Mouse (Mus musculus): ENCODE measurements at regions not wholly inside any gene's neighbourhood (a gene's known extent, or its start where the extent isn't known, plus 50 kb on each side); places are given as distances from the start of the nearest gene placed in this dataset.
A peak's percentile ranks its signal among the peaks of the same experiment; 100 is the strongest.

DNA sequence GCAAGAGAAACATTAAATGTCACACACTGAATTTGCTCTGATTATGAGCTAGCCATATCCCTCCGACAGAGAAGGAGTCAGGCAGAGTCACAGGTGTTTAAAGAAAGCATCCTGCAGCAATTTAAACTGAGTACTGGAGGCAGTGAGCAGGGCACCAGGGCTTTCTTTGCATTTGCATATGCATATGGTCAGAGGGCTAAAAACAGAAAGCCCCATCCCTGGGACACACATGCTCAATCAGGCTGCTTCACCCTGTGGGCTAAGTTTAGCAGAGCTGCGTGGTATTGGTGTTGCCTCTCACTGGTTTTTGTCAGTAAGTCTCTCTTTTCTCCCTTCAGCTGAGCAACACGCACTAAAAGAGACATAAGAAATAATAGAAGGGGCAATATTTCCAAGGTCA lies 289.9 kb upstream of the Rps6ka3 start:
- no peak for ATAC-seq (ENCODE audit: low FRiP score)
- H3K4me1 ChIP-seq = peaks cover 2% of the 10 kb centered on the region; the same call in 1 of the 2 replicates
- no peak overlapping the region for H3K4me2 ChIP-seq
- no peaks in the 10 kb centered on the region for H3K36me3 ChIP-seq (replicated peaks)
- WGBS = 40% methylated on average over 3 of the region's 3 CpGs
- no peak overlapping the region for H3K4me3 ChIP-seq (replicated peaks)
- H3K9me3 ChIP-seq = no peaks in the 10 kb centered on the region
- H3K9ac ChIP-seq = no peak overlapping the region
- no peak overlapping the region for H3K27ac ChIP-seq
- H3K27me3 ChIP-seq = peaks cover 14% of the 10 kb centered on the region; the same call in 1 of the 2 replicates

DNA sequence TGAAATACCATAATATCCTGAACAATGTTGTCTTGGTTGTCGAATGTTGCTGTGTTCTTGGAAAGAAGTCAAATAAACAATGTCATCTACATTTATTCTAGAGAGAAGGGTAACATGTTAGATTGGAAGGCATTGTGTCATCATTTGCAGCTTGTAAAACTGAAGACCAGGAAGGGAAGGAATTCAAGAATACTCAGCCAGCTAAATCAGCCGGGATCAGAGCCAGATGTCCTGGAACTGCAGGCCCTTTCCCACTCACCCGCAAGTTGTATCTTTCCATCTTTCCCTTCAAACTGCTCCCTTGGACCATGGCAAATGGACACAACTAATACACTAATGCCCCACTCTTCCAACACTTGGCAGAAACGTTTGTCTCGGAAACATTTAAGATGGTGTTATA lies 288.7 kb upstream of the Rps6ka3 start:
- Histone ChIP-seq H3K36me3 (replicated peaks) (no peaks in the 10 kb centered on the region), H3K4me2 (no peak overlapping the region), H3K27me3 (peaks cover 11% of the 10 kb centered on the region; the same call in 1 of the 2 replicates), H3K4me3 (replicated peaks) (no peak overlapping the region), H3K9me3 (no peaks in the 10 kb centered on the region), H3K4me1 (peaks cover 2% of the 10 kb centered on the region; the same call in 1 of the 2 replicates), H3K27ac (no peak overlapping the region), H3K9ac (no peak overlapping the region)
- WGBS = 51% methylated on average over 5 of the region's 5 CpGs
- no peak for ATAC-seq (ENCODE audit: low FRiP score)

- 28% methylated on average over 14 of the region's 14 CpGs for WGBS
- H3K27me3 ChIP-seq = peaks cover 11% of the 10 kb centered on the region; the same call in 1 of the 2 replicates
Measured at GRCm38 (mm10) chrX:158921838-158922450, 288.2 kb upstream of the Rps6ka3 start.

GRCm38 (mm10) chrX:158923081-158923561 lies 287.0 kb upstream of the Rps6ka3 start:
- Histone ChIP-seq H3K9me3 (no peaks in the 10 kb centered on the region), H3K27ac (no peak overlapping the region), H3K36me3 (replicated peaks) (no peaks in the 10 kb centered on the region), H3K27me3 (peaks cover 11% of the 10 kb centered on the region; the same call in 1 of the 2 replicates), H3K4me2 (peak overlapping the region; percentile 47), H3K4me3 (replicated peaks) (peak overlapping the region; percentile 19), H3K4me1 (peaks cover 2% of the 10 kb centered on the region; the same call in 1 of the 2 replicates), H3K9ac (no peak overlapping the region; the same call in 1 of the 2 replicates)
- WGBS = 22% methylated on average over 14 of the region's 14 CpGs
- peak; percentile 52 for ATAC-seq (ENCODE audit: low FRiP score)

More at GRCm38 (mm10) chrX:158921838-158922450, 288.2 kb upstream of the Rps6ka3 start:
- Histone ChIP-seq H3K36me3 (replicated peaks) (no peaks in the 10 kb centered on the region), H3K4me2 (peak overlapping the region; percentile 29; the same call in 1 of the 2 replicates), H3K9me3 (no peaks in the 10 kb centered on the region), H3K4me3 (replicated peaks) (no peak overlapping the region), H3K4me1 (peaks cover 2% of the 10 kb centered on the region; the same call in 1 of the 2 replicates), H3K9ac (no peak overlapping the region), H3K27ac (no peak overlapping the region)
- ATAC-seq (ENCODE audit: low FRiP score) = no peak

DNA sequence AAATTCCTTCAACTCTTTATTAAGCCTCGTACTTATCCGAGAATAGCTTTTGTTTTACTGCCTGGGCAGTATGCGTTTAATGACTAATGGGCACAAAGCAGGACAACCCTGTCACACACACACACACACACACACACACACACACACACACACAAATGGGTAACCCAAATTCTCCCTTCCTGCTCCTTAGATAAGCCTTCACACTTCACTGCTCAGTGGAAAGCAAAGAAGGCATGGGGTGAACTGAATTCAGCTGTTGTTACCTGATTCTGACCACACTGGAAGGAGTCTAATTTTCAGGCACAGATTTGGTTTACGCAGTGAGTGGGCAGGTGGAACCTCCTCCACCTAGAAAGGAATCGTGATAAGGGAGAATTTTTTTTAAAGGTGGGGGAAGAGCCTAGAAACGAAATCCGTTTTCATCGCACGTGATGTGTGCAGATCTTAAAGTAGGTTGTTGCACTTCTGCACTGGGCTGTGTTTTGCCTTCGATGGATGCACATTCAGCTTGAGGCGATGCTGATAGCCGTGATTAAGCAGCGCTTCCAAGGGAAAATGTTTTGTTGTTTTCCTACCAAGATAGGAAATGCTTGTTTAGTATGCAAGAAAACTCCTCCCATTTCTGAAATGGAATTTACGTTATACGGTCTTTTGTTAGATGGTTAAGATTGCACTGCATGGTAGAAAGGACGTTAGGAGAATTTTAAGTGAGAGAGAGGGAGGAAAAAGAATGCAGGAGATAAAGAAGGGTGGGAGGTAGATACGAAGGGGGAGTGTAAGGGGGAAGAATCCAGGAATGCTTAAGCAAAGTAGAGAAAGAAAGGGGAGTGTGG lies 286.2 kb upstream of the Rps6ka3 start:
- Histone ChIP-seq H3K4me2 (peak overlapping the region; percentile 47), H3K4me3 (replicated peaks) (peak overlapping the region; percentile 19), H3K27ac (no peak overlapping the region), H3K36me3 (replicated peaks) (no peaks in the 10 kb centered on the region), H3K9ac (no peak overlapping the region), H3K4me1 (peaks cover 2% of the 10 kb centered on the region; the same call in 1 of the 2 replicates), H3K9me3 (no peaks in the 10 kb centered on the region), H3K27me3 (peaks cover 11% of the 10 kb centered on the region; the same call in 1 of the 2 replicates)
- ATAC-seq (ENCODE audit: low FRiP score) = no peak
- WGBS = 27% methylated on average over 17 of the region's 17 CpGs

GRCm38 (mm10) chrX:158924490-158925398 lies 285.4 kb upstream of the Rps6ka3 start:
- Histone ChIP-seq H3K9me3 (no peaks in the 10 kb centered on the region), H3K4me2 (peak overlapping the region; percentile 47), H3K4me1 (peaks cover 2% of the 10 kb centered on the region; the same call in 1 of the 2 replicates), H3K27ac (no peak overlapping the region), H3K27me3 (peaks cover 11% of the 10 kb centered on the region; the same call in 1 of the 2 replicates), H3K4me3 (replicated peaks) (peak overlapping the region; percentile 19; the same call in 1 of the 2 replicates), H3K9ac (no peak overlapping the region), H3K36me3 (replicated peaks) (no peaks in the 10 kb centered on the region)
- WGBS = 27% methylated on average over 6 of the region's 6 CpGs
- peak; percentile 64 for ATAC-seq (ENCODE audit: low FRiP score)

DNA sequence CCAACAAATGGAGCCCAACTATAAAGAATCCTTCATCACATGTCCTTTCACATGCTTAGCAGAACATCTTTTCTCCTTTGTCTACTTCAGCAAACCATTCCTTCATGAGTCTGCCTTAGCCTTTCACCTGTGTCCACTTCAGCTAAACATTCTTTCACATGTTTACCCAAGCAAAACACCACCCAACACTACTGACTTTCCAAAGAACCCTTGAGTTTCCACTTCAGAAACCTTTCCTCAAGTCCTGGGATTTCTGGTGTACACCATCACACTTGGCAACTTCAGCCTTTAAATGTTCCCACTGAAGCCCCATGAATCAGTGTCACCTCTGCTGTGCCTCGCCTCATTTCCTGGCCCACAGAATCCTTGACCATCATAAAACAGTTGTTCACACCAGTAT lies 278.2 kb upstream of the Rps6ka3 start:
- Histone ChIP-seq H3K9me3 (no peaks in the 10 kb centered on the region), H3K27me3 (no peaks in the 10 kb centered on the region), H3K4me1 (no peaks in the 10 kb centered on the region), H3K4me3 (replicated peaks) (no peak overlapping the region), H3K36me3 (replicated peaks) (no peaks in the 10 kb centered on the region), H3K27ac (no peak overlapping the region), H3K4me2 (no peak overlapping the region), H3K9ac (no peak overlapping the region)
- no peak for ATAC-seq (ENCODE audit: low FRiP score)
- WGBS = 79% methylated on average over 1 of the region's 1 CpGs

DNA sequence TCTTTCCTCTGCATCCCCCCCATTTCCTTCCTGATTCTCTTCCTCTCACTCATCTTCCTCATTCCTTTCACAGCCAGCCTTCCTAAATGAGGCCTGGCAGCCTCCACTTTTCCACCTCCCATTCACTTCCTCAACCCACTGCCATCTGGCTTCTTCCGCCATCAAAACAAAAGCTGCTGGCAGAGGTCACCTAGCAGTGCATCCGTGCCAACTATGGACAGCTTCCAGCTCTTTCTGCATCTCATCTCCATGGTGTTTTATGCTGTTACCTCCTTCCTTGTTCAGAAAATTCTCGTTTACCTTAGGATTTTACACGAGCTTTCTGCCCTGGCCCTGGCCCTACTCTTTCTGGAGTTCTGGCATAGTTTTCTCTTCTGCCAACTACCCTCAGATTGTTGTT lies 262.9 kb upstream of the Rps6ka3 start:
- Histone ChIP-seq H3K27me3 (no peaks in the 10 kb centered on the region), H3K36me3 (replicated peaks) (no peaks in the 10 kb centered on the region), H3K4me3 (replicated peaks) (no peak overlapping the region), H3K27ac (no peak overlapping the region), H3K4me2 (no peak overlapping the region), H3K4me1 (no peaks in the 10 kb centered on the region), H3K9ac (no peak overlapping the region), H3K9me3 (no peaks in the 10 kb centered on the region)
- ATAC-seq (ENCODE audit: low FRiP score) = no peak
- WGBS = 74% methylated on average over 4 of the region's 4 CpGs

DNA sequence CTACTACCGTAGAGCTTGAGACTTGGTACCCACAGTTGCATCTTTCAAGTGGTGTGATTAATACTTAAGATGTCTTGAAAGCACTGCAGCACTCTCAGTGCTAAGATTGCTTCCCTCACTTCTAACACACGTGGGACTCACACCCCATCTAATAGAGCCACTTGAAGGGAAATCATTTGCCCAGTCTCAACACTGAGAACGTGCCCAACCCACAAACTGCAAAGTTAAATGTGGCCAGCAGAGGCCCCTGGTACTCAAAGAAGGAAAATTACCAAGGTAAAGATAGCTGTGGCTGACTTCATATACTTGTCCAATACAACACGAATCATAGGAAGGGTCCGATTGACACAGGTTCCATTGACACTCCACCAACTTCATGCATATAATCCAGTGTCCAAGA lies 238.4 kb upstream of the Rps6ka3 start:
- no peak overlapping the region for H3K9ac ChIP-seq
- no peaks in the 10 kb centered on the region for H3K27me3 ChIP-seq
- H3K27ac ChIP-seq = no peak overlapping the region
- ATAC-seq (ENCODE audit: low FRiP score) = no peak
- H3K4me2 ChIP-seq = no peak overlapping the region
- H3K4me3 ChIP-seq (replicated peaks) = no peak overlapping the region
- no peaks in the 10 kb centered on the region for H3K36me3 ChIP-seq (replicated peaks)
- WGBS = 69% methylated on average over 5 of the region's 5 CpGs
- no peaks in the 10 kb centered on the region for H3K9me3 ChIP-seq
- H3K4me1 ChIP-seq = no peaks in the 10 kb centered on the region

DNA sequence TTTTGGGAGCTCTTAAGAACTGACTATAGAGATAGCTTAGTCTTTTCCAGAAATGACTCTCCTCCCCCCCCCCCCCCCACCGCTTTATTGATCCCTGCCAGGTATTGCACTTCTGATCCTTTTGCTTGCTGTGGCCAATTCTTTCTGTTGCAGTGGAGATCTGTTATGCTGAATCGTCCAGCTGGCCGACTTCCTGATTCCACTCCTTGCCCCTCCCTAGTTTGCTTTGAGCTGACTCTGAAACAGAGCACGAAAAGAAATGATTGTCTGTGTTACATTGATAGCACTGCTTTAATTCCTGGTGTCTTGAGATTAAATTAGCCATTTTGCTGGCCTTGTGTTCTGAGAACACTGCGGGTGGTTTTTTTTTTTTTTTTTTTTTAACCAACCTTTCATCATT lies 233.5 kb upstream of the Rps6ka3 start:
- Histone ChIP-seq H3K27me3 (no peaks in the 10 kb centered on the region), H3K36me3 (replicated peaks) (no peaks in the 10 kb centered on the region), H3K4me2 (no peak overlapping the region), H3K9ac (no peak overlapping the region), H3K27ac (no peak overlapping the region), H3K9me3 (no peaks in the 10 kb centered on the region), H3K4me1 (no peaks in the 10 kb centered on the region), H3K4me3 (replicated peaks) (no peak overlapping the region)
- WGBS = 57% methylated on average over 5 of the region's 5 CpGs
- no peak for ATAC-seq (ENCODE audit: low FRiP score)

- 0 out of 2 replicates have a peak, but pooled peaks cover 4% of the 10 kb centered on the region for H3K27me3 ChIP-seq
- no peaks in the 10 kb centered on the region for H3K4me1 ChIP-seq
- H3K9me3 ChIP-seq = no peaks in the 10 kb centered on the region
- no peak overlapping the region for H3K9ac ChIP-seq
- H3K4me3 ChIP-seq (replicated peaks) = no peak overlapping the region
- WGBS = 92% methylated on average over 2 of the region's 2 CpGs
- H3K4me2 ChIP-seq = no peak overlapping the region
- no peak for ATAC-seq (ENCODE audit: low FRiP score)
- no peaks in the 10 kb centered on the region for H3K36me3 ChIP-seq (replicated peaks)
- H3K27ac ChIP-seq = no peak overlapping the region
Measured at GRCm38 (mm10) chrX:158984721-158985120, 225.4 kb upstream of the Rps6ka3 start.
